Mouse (Mus musculus) ovary, adult 18-20 months (tissue): ENCODE results near the gene Etv5.

Experiments
- DNase-seq: peaks from one replicate; pipeline ENCODE4 v3.0.0; 2022; ENCODE audit warnings: low spot score, mixed read lengths

Gene Etv5

GRCm38 (mm10) chr16:22341236-22341671, 98.3 kb downstream of the Etv5 start:
- DNase-seq, result no peak

GRCm38 (mm10) chr16:22335781-22336180, 103.7 kb downstream of the Etv5 start:
- DNase-seq, result no peak
